Mouse (Mus musculus) cerebellum, adult 2 months (tissue): ENCODE results near the gene Fryl. TPM values are rescaled to one million over a fixed set of nuclear protein-coding genes. Genes with fewer than 3 reads are reported as not detected.

ENCODE experiments used
- DNase-seq, 2 experiments: peaks; one replicate each; pipeline ENCODE4 v3.0.0; 2021
- H3K27ac ChIP-seq: fragments of 200-500 bp; 2 replicates; pipeline ENCODE4 v1.5.1; 2012; ENCODE audit warnings: low read length, control low read depth, inconsistent platforms; ENCODE audit not compliant: insufficient read depth
- H3K27me3 ChIP-seq: fragments of 200-500 bp; 2 replicates; pipeline ENCODE4 v1.6.1; 2012; ENCODE audit warnings: inconsistent platforms, mild to moderate bottlenecking, low read length, moderate library complexity; ENCODE audit not compliant: control insufficient read depth, insufficient read depth
- H3K4me1 ChIP-seq: fragments of 200-500 bp; 2 replicates; pipeline ENCODE4 v1.6.1; 2011; ENCODE audit warnings: low read length; ENCODE audit not compliant: control insufficient read depth, insufficient read depth
- H3K4me3 ChIP-seq: fragments of 200-500 bp; replicated peaks from 2 replicates; pipeline ENCODE3; 2011; ENCODE audit warnings: mild to moderate bottlenecking, low read depth, low read length, control low read depth; ENCODE audit not compliant: insufficient read depth
- CTCF ChIP-seq: fragments of 200-500 bp; IDR thresholded peaks from 2 replicates; pipeline ENCODE4 v1.5.1; 2011; ENCODE audit warnings: low read depth, mild to moderate bottlenecking, control low read depth, low read length, moderate library complexity, borderline replicate concordance; ENCODE audit not compliant: insufficient read depth
- POLR2A ChIP-seq: fragments of 200-500 bp; IDR thresholded peaks from 2 replicates; pipeline ENCODE4 v1.6.1; 2011; ENCODE audit warnings: low read length, control low read depth, borderline replicate concordance; ENCODE audit not compliant: insufficient read depth
- WGBS: fragments of 180-500 bp; shearing (Covaris S2); methylation state at CpG from one replicate; pipeline ENCODE4 v1.1.7; 2018; 5-methylcytosine and 5-hydroxymethylcytosine counted together
- polyA plus RNA-seq: library from polyadenylated mRNA; depleted of rRNA; stranded (reverse); fragments of >200 nt; gene quantifications from 2 replicates; pipeline ENCODE4 v1.2.3, GENCODE M21; 2012

Gene Fryl
- polyA plus RNA-seq, 1 experiment, result 60.2 TPM

DNA sequence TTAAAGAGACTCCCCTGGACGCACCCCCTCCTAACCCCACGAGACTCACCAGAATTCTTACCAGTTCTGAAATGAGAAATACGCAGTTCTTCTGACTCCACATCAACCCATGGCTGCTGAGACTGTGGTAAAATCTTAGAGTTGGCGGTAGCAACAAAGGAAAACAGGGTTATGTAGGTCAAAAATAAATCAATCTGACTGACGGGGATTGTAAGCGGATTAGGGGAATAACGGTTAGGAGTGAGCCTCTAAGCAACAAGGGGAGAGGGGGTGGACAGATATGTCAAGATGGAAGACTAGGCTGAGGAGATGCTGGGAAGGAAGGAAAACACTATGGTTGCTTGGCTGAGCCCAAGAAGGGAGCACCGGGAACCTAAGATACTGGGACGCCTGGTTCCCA, 44.0 kb downstream of the Fryl start:
- no peaks in the 10 kb centered on the region for H3K27me3 ChIP-seq
- TF ChIP-seq POLR2A (no peak), CTCF (no peak)
- H3K4me3 ChIP-seq, result no peak overlapping the region
- H3K27ac ChIP-seq, result no peak overlapping the region
- 92% methylated on average over 9 of the region's 9 CpGs for WGBS
- no peak for DNase-seq
- 0 out of 2 replicates have a peak, but pooled peaks cover 2% of the 10 kb centered on the region for H3K4me1 ChIP-seq

DNA sequence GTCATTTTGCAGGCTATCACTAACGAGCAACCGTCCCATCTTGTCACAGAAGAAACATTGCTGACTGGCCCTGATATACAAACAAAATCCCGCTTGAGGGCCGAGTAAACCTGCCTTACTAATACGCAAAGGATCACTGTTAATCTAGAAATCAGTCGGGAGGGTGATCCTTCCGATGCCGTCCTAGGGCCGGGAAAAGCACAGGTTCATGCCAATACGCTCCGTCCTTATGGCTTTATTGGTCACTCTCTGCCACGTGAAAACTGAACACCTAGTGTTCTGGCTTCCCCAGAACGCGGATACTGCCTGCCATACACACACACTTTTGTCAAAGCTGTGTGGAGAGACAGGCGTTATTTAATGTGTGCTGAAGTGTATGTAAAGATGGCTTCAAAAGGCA, 44.5 kb downstream of the Fryl start:
- no peak overlapping the region for H3K4me3 ChIP-seq
- H3K27ac ChIP-seq, result no peak overlapping the region
- H3K27me3 ChIP-seq, result no peaks in the 10 kb centered on the region
- DNase-seq, result no peak
- 0 out of 2 replicates have a peak, but pooled peaks cover 2% of the 10 kb centered on the region for H3K4me1 ChIP-seq
- WGBS, result 95% methylated on average over 15 of the region's 15 CpGs
- TF ChIP-seq CTCF (no peak), POLR2A (no peak)

DNA sequence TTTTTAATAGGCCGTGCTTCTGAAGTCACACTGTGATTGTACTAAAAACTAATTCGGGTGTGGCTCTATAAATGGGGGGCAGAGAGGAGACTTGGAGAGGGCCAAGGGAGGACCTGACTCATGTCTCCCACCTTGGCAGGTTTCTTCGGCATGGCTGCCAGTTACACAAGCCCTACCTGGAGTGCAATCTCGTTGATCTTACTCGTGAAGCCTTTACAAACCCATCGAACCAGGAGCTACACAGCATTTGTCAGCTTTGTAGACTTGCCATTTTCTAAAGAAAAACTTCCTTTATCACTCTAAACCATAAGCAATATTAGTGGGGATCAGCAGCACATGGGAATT, 45.5 kb downstream of the Fryl start:
- no peak overlapping the region for H3K4me3 ChIP-seq
- WGBS, result 75% methylated on average over 6 of the region's 6 CpGs
- H3K27me3 ChIP-seq, result no peaks in the 10 kb centered on the region
- H3K4me1 ChIP-seq, result 0 out of 2 replicates have a peak, but pooled peaks cover 2% of the 10 kb centered on the region
- no peak for TF ChIP-seq POLR2A
- DNase-seq, result no peak
- no peak overlapping the region for H3K27ac ChIP-seq

DNA sequence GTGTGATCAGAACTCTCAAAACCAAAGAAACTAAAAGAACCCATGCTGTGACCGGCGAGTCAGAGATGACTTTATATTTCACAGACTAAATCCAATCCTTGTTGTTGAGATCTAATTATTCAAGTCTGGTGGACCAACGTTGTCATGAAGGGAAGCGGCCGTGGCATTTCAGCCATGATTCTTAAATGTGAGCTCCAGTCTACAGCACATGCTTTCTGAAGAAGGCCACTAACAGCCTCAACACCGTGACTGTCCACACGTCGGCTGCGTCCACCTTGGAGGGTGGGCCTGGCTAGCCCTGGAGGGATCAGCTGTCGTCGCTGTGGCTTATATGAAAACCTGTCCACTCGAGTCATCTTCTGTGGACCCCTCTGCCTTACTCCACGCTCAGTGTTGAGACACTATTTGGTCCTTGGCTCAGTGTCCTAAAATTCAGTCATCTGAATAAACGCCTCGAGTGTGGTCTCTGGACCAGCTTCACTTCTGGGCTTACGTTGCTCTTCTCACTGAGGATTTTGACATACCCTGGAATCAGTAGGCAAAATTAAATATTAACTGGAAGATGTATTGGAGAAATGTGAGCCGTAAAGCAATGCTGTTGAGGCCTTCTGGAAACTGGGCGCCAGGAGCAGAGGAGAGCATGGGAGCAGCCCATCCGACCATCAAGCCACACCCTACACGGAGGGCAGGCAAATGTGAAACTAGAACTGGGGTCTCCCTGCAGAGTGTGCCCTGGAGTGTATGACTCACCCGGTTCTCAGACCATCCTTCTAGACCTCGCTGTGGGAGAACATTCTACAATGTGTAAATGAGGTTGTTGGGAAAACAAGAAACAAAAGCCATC, 46.1 kb downstream of the Fryl start:
- WGBS, result 73% methylated on average over 22 of the region's 22 CpGs
- Histone ChIP-seq H3K4me1 (0 out of 2 replicates have a peak, but pooled peaks cover 2% of the 10 kb centered on the region), H3K27me3 (no peaks in the 10 kb centered on the region), H3K4me3 (no peak overlapping the region), H3K27ac (no peak overlapping the region)
- DNase-seq, result no peak
- no peak for TF ChIP-seq CTCF
- TF ChIP-seq POLR2A, result no peak

DNA sequence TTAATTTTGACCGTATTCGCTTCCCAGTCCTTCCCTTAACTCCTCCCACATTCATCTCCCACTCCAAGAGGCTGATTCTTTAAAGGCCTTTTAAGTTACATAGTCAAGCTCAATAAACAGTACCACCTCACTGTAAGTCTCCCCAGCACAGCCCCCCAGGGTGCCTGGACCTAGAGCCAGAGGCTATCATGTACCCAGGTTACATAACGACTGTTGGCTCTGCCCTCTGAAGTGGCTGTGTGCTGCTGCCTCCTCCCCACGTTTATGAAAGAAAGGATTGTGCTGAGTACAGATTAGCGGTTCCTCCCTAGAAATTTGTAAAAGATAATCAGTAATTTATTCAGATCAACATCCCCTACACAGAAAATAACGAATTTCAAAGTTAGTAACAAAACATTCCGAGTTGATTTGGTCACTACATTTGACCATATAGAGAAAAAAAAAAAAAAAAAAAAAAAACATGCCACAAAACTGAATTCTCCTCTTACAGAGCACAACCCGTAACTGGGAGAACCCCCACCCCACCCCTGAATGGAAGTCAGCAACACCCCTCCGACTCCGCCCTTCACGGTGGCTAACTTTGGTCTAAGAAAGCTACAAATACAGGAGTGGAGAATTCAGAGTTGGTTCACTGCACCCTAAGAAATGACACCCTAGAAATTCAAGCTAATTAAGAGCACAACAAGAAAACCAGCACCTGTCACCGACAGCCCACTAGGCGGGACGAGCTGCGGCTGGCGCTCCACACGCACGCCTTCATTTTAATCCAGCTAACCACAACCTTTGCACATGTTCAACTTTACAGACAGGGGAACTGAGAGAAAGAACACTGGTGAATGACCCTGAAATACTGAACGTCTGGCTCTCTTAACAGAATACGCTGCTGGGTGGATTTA, 47.0 kb downstream of the Fryl start:
- 0 out of 2 replicates have a peak, but pooled peaks cover 2% of the 10 kb centered on the region for H3K4me1 ChIP-seq
- DNase-seq, result peak; percentile 20 to 26
- no peaks in the 10 kb centered on the region for H3K27me3 ChIP-seq
- WGBS, result 72% methylated on average over 20 of the region's 20 CpGs
- no peak overlapping the region for H3K4me3 ChIP-seq
- peak overlapping the region; percentile 47; the same call in 1 of the 2 replicates for H3K27ac ChIP-seq
- TF ChIP-seq CTCF (no peak), POLR2A (no peak)

DNA sequence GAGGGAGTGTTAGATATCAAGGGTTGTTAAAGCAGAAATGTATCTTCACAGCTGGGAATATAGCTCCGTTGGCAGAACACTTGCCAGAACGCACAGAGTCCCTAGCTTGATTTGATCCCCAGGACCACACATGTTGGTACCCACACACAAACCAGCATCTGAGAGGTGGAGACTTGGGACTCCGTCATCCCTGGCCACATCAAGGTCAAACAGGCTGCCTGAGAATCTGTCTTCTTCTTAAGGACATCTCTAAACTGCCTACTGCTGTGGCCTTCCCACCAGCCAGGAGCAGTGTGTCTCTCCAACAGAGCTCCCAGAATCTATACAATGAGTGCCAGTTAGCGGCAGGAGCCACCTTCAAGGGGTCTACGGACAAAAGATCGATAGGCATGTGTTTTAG, 47.8 kb downstream of the Fryl start:
- H3K4me1 ChIP-seq, result 0 out of 2 replicates have a peak, but pooled peaks cover 2% of the 10 kb centered on the region
- H3K4me3 ChIP-seq, result no peak overlapping the region
- 59% methylated on average over 6 of the region's 6 CpGs for WGBS
- TF ChIP-seq POLR2A (no peak), CTCF (no peak)
- H3K27ac ChIP-seq, result peak overlapping the region; percentile 47; the same call in 1 of the 2 replicates
- H3K27me3 ChIP-seq, result no peaks in the 10 kb centered on the region
- DNase-seq, result no peak

DNA sequence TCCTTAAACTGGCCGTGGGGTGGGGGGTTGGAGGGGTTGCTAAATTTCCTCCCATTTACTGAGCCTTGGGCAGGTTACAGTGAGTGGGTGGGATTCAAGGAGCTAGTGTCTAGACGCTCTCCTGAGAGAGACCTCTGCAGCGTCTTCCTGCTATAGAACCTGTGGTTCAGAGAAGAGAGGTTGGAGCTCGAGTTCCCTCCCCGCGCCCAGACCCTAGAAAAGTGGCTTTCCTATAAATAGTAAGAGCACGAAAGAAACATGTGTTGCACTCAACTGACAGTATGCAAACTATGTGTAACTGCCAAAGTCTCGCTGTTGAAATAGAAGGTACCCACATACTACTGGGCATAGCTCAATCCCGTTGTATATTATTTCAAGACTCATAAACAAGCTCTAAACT, 49.7 kb downstream of the Fryl start:
- 94% methylated on average over 9 of the region's 9 CpGs for WGBS
- Histone ChIP-seq H3K4me3 (no peak overlapping the region), H3K27me3 (no peaks in the 10 kb centered on the region), H3K27ac (no peak overlapping the region), H3K4me1 (0 out of 2 replicates have a peak, but pooled peaks cover 2% of the 10 kb centered on the region)
- TF ChIP-seq POLR2A (no peak), CTCF (no peak)
- no peak for DNase-seq
